ENCODE assay signal across 8 mouse cellular contexts in genomic region chr15:101283911-101284750, GRCm38 (mm10). TPM values are rescaled to one million over a fixed set of nuclear protein-coding genes. Genes with fewer than 3 reads are reported as not detected.
DNase-seq lines count a peak whose midpoint lies in the region; ATAC-seq lines count a peak whose summit lies in the region.

TSS of gene Atg101 (plus strand) at chr15:101284272.

- under 1% methylated on average over 60 of the region's 61 CpGs for WGBS in hindbrain, embryonic 11.5 days

- DNase-seq in Muller cell, postnatal 12 days (ENCODE audit: inconsistent ontology term), result peak; percentile 95
- peak; percentile 93 for DNase-seq in cerebellum, adult 9-11 months
- DNase-seq in frontal cortex, adult 2 months (ENCODE audit: extremely low spot score in 1 of 2, low spot score in 1 of 2), result peak; percentile 83 to 93
- peak; percentile 91 for DNase-seq in hindbrain, embryonic 11.5 days (ENCODE audit: low spot score)
- DNase-seq in layer of hippocampus, postnatal 10 days (ENCODE audit: low spot score in 2 of 2), result peak; percentile 92 to 95
- DNase-seq in lung, postnatal 10 days, result peak; percentile 95
- DNase-seq in ovary, postnatal 36 days (ENCODE audit: low spot score), result peak; percentile 88
- peak; percentile 95 for DNase-seq in thymus, postnatal 25 days

- no peaks in the 10 kb centered on the region for H3K36me3 ChIP-seq in hindbrain, embryonic 11.5 days (ENCODE audit: control insufficient read depth, insufficient read depth, low read length)

- ATAC-seq in hindbrain, embryonic 11.5 days (ENCODE audit: low FRiP score), result peak; percentile 93

- no peaks in the 10 kb centered on the region for H3K27me3 ChIP-seq in hindbrain, embryonic 11.5 days (ENCODE audit: control insufficient read depth, insufficient read depth, low read length)

- H3K4me1 ChIP-seq in hindbrain, embryonic 11.5 days (replicated peaks; ENCODE audit: control insufficient read depth, insufficient read depth, low read length), result peaks cover 4% of the 10 kb centered on the region; the same call in 1 of the 2 replicates

- peak within 1 kb of the TSS; percentile 65 for H3K4me2 ChIP-seq in hindbrain, embryonic 11.5 days (replicated peaks; ENCODE audit: low read depth, low read length)

- H3K9ac ChIP-seq in hindbrain, embryonic 11.5 days (ENCODE audit: low read depth, low read length), result peak within 1 kb of the TSS; percentile 88

- peak within 1 kb of the TSS; percentile 91 for H3K4me3 ChIP-seq in hindbrain, embryonic 11.5 days (ENCODE audit: low read depth, low read length)

- no peaks in the 10 kb centered on the region for H3K9me3 ChIP-seq in hindbrain, embryonic 11.5 days (ENCODE audit: control insufficient read depth, low read length)

- H3K27ac ChIP-seq in hindbrain, embryonic 11.5 days (ENCODE audit: low read depth, low read length), result peak within 1 kb of the TSS; percentile 36

RNA-seq across cellular contexts. Expression of gene Atg101, which starts in this region (rescaled TPM):
- 50.2 and 58.3 TPM in 2 replicates for polyA plus RNA-seq in frontal cortex, adult 2 months (2012; rRNA removed)
- polyA plus RNA-seq in hindbrain, embryonic 11.5 days (2014; fragmentation: Nextera tagmentation; extraction: Ambion mirVana), result 66.5 and 69.6 TPM in 2 replicates
- 10 to 100 TPM; 41.1 to 43.3 TPM for total RNA-seq in layer of hippocampus, postnatal 10 days (2021)

Comparison
In these comparisons a context has a peak if more than half of its experiments do, and no peak if none do; other contexts are left out.
1. Peak in every context shown above with its lines: DNase-seq, ATAC-seq, H3K4me3 ChIP-seq and H3K27ac ChIP-seq.